Mouse (Mus musculus): ENCODE data around the gene Snrnp27. TPM values are rescaled to one million over a fixed set of nuclear protein-coding genes. Genes with fewer than 3 reads are reported as not detected.

Snrnp27 gene
- total and polyA plus RNA-seq, 2 experiments from 2014 or later = 10.3 to 86.6 TPM

DNA sequence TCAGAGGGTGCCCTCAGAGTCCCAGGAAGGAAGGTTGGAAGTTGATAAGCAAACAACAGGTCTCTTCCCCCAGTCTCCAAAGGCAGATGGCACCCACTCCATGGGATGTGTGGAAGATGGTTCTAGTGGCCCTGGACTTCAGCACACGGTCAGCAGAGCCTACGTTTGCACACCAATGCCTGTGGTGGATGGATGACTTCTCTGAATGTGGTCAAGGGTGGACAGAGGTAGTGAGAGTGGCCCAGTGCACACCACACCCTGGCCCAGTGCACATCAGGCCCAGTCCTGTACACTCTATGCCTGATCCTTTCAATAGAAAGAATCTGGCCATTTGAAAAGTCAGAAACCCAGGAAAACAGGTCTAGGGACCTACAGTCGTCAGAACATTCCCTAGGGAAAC is 25.8 kb downstream of the Snrnp27 start:
- no peaks in the 10 kb centered on the region for H3K27me3 ChIP-seq (ENCODE audit: control insufficient read depth, insufficient read depth, low read length)
- no peak for DNase-seq (ENCODE audit: low spot score)
- no peak overlapping the region for H3K9ac ChIP-seq (replicated peaks; ENCODE audit: low read depth, low read length)
- no peak for ATAC-seq (ENCODE audit: insufficient read depth, low read depth)
- H3K9me3 ChIP-seq (replicated peaks; ENCODE audit: control insufficient read depth, low read length) = no peaks in the 10 kb centered on the region
- H3K36me3 ChIP-seq (replicated peaks; ENCODE audit: control insufficient read depth, insufficient read depth, low read length) = peaks cover 37% of the 10 kb centered on the region
- H3K27ac ChIP-seq (ENCODE audit: low read depth) = no peak overlapping the region
- no peak overlapping the region for H3K4me2 ChIP-seq (ENCODE audit: low read depth, low read length)
- no peak overlapping the region for H3K4me3 ChIP-seq (ENCODE audit: low read depth, low read length)
- 87% methylated on average over 3 of the region's 3 CpGs for WGBS
- no peaks in the 10 kb centered on the region for H3K4me1 ChIP-seq (ENCODE audit: control insufficient read depth, insufficient read depth)
- TF ChIP-seq EP300 (IDR thresholded peaks at IDR 0.05; ENCODE audit: low read depth) (no peak), CTCF (IDR thresholded peaks at IDR 0.05; ENCODE audit: low read depth) (no peak)

GRCm38 (mm10) chr6:86654270-86654916 is 29.9 kb downstream of the Snrnp27 start:
- TF ChIP-seq CTCF (IDR thresholded peaks at IDR 0.05; ENCODE audit: low read depth) (peak; percentile 23; the same call in 1 of the 2 replicates), EP300 (IDR thresholded peaks at IDR 0.05; ENCODE audit: low read depth) (no peak)
- DNase-seq (ENCODE audit: low spot score) (peak; percentile 38), ATAC-seq (ENCODE audit: insufficient read depth, low read depth) (no peak)
- Histone ChIP-seq H3K9ac (replicated peaks; ENCODE audit: low read depth, low read length) (no peak overlapping the region), H3K9me3 (replicated peaks; ENCODE audit: control insufficient read depth, low read length) (no peaks in the 10 kb centered on the region), H3K27ac (ENCODE audit: low read depth) (no peak overlapping the region), H3K36me3 (replicated peaks; ENCODE audit: control insufficient read depth, insufficient read depth, low read length) (peaks cover 46% of the 10 kb centered on the region), H3K4me3 (ENCODE audit: low read depth, low read length) (no peak overlapping the region), H3K4me1 (ENCODE audit: control insufficient read depth, insufficient read depth) (no peaks in the 10 kb centered on the region), H3K4me2 (ENCODE audit: low read depth, low read length) (no peak overlapping the region), H3K27me3 (ENCODE audit: control insufficient read depth, insufficient read depth, low read length) (no peaks in the 10 kb centered on the region)
- WGBS = 80% methylated on average over 9 of the region's 9 CpGs

DNA sequence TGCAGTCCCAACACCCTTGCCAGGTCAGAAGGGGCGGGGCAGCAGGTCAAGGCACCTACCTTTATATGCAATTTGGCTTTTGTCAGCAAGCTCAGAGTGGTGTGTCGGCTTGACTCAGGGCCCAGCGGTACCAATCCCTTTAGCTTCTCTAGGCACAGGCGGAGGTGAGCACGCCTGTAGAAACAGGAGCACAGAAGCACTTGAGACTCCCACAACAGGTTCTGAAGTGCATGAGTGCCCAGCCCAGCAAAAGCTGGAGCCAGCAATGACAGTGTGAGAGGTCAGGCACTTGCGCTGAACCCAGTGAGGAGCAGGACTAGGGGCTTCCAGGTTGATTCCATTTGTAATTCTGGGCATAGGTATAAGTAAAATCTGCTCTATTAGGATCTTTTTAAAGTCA is 31.3 kb downstream of the Snrnp27 start:
- Histone ChIP-seq H3K4me2 (ENCODE audit: low read depth, low read length) (no peak overlapping the region), H3K9me3 (replicated peaks; ENCODE audit: control insufficient read depth, low read length) (no peaks in the 10 kb centered on the region), H3K4me1 (ENCODE audit: control insufficient read depth, insufficient read depth) (no peaks in the 10 kb centered on the region), H3K9ac (replicated peaks; ENCODE audit: low read depth, low read length) (no peak overlapping the region), H3K4me3 (ENCODE audit: low read depth, low read length) (no peak overlapping the region), H3K36me3 (replicated peaks; ENCODE audit: control insufficient read depth, insufficient read depth, low read length) (peaks cover 49% of the 10 kb centered on the region), H3K27me3 (ENCODE audit: control insufficient read depth, insufficient read depth, low read length) (no peaks in the 10 kb centered on the region), H3K27ac (ENCODE audit: low read depth) (no peak overlapping the region)
- ATAC-seq (ENCODE audit: insufficient read depth, low read depth) (no peak), DNase-seq (ENCODE audit: low spot score) (no peak)
- 94% methylated on average over 6 of the region's 6 CpGs for WGBS
- no peak for TF ChIP-seq CTCF (IDR thresholded peaks at IDR 0.05; ENCODE audit: low read depth)
- TF ChIP-seq EP300 (IDR thresholded peaks at IDR 0.05; ENCODE audit: low read depth) = no peak

GRCm38 (mm10) chr6:86646143-86646542 is 38.2 kb downstream of the Snrnp27 start:
- no peak overlapping the region for H3K27ac ChIP-seq (ENCODE audit: low read depth)
- H3K4me1 ChIP-seq (ENCODE audit: control insufficient read depth, insufficient read depth) = no peaks in the 10 kb centered on the region
- ATAC-seq (ENCODE audit: insufficient read depth, low read depth) (no peak), DNase-seq (ENCODE audit: low spot score) (no peak)
- no peak overlapping the region for H3K4me2 ChIP-seq (ENCODE audit: low read depth, low read length)
- H3K36me3 ChIP-seq (replicated peaks; ENCODE audit: control insufficient read depth, insufficient read depth, low read length) = peaks cover 31% of the 10 kb centered on the region
- H3K4me3 ChIP-seq (ENCODE audit: low read depth, low read length) = no peak overlapping the region
- no peaks in the 10 kb centered on the region for H3K9me3 ChIP-seq (replicated peaks; ENCODE audit: control insufficient read depth, low read length)
- TF ChIP-seq CTCF (IDR thresholded peaks at IDR 0.05; ENCODE audit: low read depth) (no peak), EP300 (IDR thresholded peaks at IDR 0.05; ENCODE audit: low read depth) (no peak)
- 79% methylated on average over 7 of the region's 7 CpGs for WGBS
- H3K27me3 ChIP-seq (ENCODE audit: control insufficient read depth, insufficient read depth, low read length) = no peaks in the 10 kb centered on the region
- no peak overlapping the region for H3K9ac ChIP-seq (replicated peaks; ENCODE audit: low read depth, low read length)

DNA sequence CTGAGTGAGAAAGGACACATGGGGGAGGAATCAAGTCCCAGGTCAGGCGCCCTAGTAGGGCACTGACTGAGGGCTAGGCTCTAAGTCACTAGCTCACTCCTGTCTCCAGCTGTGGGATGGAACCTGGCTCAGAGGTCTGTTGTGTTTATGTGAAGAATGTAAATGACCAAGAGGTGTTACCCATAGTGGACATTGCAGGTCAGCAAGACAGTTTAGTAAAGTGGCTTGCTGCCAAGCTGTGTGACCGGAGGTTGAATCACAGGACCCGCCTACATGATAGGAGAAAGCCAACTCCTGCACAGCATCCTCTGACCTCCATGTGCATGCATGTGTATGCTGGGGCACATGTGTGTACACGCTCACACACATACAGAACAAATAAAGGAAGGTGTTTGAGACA is 38.8 kb downstream of the Snrnp27 start:
- 52% methylated on average over 4 of the region's 4 CpGs for WGBS
- TF ChIP-seq EP300 (IDR thresholded peaks at IDR 0.05; ENCODE audit: low read depth) (no peak), CTCF (IDR thresholded peaks at IDR 0.05; ENCODE audit: low read depth) (no peak)
- no peak for ATAC-seq (ENCODE audit: insufficient read depth, low read depth)

More for the DNA sequence above, 38.8 kb downstream of the Snrnp27 start:
- peaks cover 25% of the 10 kb centered on the region for H3K36me3 ChIP-seq (replicated peaks; ENCODE audit: control insufficient read depth, insufficient read depth, low read length)
- H3K4me3 ChIP-seq (ENCODE audit: low read depth, low read length) = no peak overlapping the region
- H3K9me3 ChIP-seq (replicated peaks; ENCODE audit: control insufficient read depth, low read length) = no peaks in the 10 kb centered on the region
- H3K9ac ChIP-seq (replicated peaks; ENCODE audit: low read depth, low read length) = no peak overlapping the region
- no peaks in the 10 kb centered on the region for H3K27me3 ChIP-seq (ENCODE audit: control insufficient read depth, insufficient read depth, low read length)
- H3K4me2 ChIP-seq (ENCODE audit: low read depth, low read length) = no peak overlapping the region
- H3K4me1 ChIP-seq (ENCODE audit: control insufficient read depth, insufficient read depth) = no peaks in the 10 kb centered on the region
- no peak for DNase-seq (ENCODE audit: low spot score)
- no peak overlapping the region for H3K27ac ChIP-seq (ENCODE audit: low read depth)

Data from heart, postnatal 0 days (tissue).